Mouse (Mus musculus): ENCODE results near the gene Zfp708.
"Not testable (repeated sequence)": the region's sequence is repeated elsewhere in the genome, so short reads cannot be mapped to it uniquely, and the experiment has no call there.

Gene Zfp708

DNA sequence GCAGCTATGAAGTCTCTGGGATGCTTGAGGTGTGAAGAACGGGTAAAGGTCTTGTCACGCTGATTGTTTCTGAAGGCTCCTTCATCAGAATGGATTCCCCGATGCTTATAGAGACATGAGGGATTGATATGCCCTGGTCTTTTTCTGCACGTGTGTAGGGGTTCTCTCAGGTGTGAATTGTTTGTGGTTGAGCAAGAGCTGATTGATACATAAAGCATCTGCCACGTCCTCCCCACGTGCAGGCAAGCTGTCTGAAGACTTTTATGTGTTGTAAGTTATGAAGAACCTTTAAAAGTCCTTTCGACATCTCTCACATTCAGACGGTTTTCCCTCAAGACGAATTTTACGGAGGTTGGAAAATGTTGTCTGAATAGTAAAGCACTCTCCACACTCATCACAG lies at the start of gene Zfp708:
Gene Zfp708, minus strand, starts transcription at position 101 of the 400 bp plus-strand sequence.
- DNase-seq = no peak

DNA sequence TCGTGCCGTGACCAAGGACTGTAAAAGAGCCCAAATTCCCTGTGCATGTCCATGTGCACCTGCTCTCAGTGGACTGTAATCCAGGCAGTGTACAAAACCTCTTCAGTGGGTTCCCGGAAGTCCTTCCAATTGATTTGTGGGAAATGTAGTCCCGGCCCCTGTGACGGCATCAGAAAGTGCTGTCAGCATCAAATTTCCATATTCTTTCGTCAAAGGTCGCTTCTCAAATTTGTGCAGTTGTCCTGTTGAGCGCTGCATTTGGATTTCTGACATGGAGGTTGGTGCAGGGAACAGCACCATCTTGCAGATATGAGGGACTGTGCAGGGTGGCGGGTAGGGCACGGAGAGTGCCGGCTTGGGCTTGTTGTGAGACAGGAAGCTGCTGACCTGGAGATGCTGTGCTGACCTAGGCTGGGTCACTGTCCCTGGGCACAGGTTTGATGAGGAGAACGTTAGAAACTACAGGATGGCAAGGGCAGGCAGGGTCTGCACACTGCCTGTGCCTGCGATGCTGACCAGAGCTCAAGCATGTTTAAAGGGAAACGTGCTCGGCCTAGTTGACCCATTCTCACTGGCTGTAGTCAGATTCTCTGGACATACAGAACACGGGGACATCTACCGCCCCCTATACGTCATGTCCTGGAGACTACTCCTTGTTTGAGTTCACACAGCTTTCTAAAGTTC lies 30.4 kb upstream of the Zfp708 start:
- peak; percentile 92 for DNase-seq

- DNase-seq = peak; percentile 45
These were observed 29.7 kb upstream of the Zfp708 start for GRCm38 (mm10) chr13:67127507-67127906.

DNA sequence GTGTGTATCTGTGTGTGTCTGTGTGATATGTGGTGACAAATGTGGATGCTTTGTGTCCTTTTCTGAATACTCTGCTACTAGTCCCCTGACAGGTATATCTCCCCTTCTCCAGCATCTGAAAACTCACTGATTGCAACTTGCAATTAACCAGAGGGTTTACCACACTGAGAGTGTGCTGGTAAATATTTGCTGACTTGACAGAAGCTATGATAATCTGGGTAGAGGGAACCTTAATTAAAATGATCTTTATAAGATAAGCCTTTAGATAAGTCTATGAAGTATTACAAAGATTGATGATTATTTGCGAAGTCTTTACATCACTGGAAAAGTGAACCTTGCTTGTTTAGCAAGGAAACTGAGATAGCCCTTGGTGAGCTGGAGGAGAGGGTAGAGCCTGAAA lies 26.7 kb upstream of the Zfp708 start:
- no peak for DNase-seq

DNA sequence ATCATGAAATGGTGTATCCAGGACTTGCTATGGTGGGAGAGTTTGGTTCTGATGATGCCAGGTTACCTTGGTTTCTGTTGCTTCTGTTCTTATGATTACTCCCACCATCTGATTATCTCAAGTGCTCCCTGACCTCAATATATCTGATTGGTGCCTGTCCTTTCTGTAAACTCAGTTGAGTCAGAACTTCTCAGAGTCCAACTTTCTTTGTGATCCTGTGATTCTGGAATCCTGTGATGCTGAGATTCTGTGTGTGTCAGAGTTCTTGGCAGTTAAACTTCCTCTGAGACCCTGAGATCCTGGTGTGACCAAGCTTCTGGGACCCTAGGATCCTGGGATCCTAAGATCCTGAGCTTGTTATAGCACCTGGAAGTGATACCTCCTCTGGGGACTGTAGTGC lies 23.6 kb upstream of the Zfp708 start, which contains the start of gene Zfp759:
Gene Zfp759, plus strand, starts transcription at position 301 of the 400 bp plus-strand sequence.
- DNase-seq = not testable (repeated sequence)

GRCm38 (mm10) chr13:67116163-67116562 lies 18.4 kb upstream of the Zfp708 start, which contains the start of gene Rslcan18:
Gene Rslcan18 (minus strand): TSS chr13:67116263.
- DNase-seq = not testable (repeated sequence)

DNA sequence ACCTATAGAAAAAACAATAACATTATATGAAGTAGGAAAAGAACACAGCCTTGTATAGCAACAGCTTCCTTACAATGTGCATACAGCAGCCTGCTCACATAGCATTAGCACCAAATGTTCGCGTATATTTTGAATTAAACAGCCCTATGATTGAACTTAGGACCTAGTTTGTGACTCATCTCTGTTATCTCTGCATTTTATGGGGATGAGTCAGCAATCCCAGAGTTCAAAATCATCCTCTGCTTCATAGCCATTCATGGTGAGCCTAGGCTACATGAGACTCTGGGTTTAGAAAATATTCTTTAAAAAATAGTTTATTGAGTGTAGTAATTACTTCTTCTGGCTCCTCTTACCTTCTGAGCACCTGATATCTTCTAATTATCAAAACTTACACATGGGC lies 15.5 kb upstream of the Zfp708 start:
- no peak for DNase-seq

GRCm38 (mm10) chr13:67112096-67112495 lies 14.3 kb upstream of the Zfp708 start:
- no peak for DNase-seq

DNA sequence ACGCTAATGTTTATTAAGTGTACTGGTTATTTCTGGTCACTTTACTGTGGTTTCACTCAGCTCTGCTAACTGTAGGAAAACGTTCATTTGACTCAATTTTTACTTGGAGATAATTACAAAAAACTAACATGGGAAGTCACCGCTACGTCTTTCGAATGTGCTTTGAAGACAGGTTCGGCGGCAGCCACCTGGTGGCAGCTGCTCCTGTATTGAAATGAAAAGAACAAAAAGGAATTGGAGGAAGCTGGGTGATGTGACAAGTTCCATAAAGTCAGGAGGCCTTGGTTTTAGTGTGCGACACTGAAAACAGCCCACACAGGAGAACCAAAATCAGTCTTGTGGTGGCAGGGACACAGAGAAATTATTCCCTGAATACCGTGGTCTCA lies 11.0 kb upstream of the Zfp708 start:
- DNase-seq = no peak

DNA sequence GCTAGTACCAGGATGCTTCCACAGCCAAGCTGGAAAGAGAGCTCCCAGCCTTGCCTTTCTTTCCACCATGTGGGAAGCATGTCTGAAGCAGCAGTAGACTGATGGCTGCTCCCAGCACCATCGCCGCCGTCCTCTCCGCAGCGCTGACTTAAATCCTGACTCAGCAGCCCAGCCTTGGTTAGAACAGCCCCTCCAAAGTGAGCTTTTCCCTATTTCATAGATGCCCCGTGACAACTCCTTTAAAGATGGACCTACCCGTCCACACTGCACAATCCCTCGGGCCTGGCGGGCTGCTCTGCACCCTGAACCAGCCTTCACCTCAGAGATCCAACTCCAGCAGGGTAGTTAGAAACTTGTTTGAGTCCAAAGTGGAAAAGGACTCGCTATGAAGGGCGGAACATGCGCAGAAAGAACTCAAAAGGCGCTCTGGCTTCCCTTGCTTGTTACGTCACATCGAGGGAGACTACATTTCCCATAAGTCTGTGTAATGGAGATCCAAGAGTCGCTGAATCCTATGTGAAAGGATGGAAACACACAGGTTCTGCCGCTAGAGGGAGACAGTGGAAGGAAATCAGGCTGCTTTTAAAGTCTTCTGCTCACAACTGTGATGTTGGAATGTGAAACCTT lies 10.5 kb upstream of the Zfp708 start, which contains the start of gene Gm28557:
Gene Gm28557, minus strand, starts transcription at position 411 of the 627 bp plus-strand sequence.
- peak; percentile 98 for DNase-seq

GRCm38 (mm10) chr13:67107681-67108080 lies 9.9 kb upstream of the Zfp708 start:
- no peak for DNase-seq

GRCm38 (mm10) chr13:67090154-67090553 lies 7.6 kb downstream of the Zfp708 start:
- DNase-seq = no peak

GRCm38 (mm10) chr13:67081946-67082345 lies 15.8 kb downstream of the Zfp708 start:
- DNase-seq = peak; percentile 30

- DNase-seq = peak; percentile 85
These were observed 16.5 kb downstream of the Zfp708 start for GRCm38 (mm10) chr13:67081142-67081713.

DNA sequence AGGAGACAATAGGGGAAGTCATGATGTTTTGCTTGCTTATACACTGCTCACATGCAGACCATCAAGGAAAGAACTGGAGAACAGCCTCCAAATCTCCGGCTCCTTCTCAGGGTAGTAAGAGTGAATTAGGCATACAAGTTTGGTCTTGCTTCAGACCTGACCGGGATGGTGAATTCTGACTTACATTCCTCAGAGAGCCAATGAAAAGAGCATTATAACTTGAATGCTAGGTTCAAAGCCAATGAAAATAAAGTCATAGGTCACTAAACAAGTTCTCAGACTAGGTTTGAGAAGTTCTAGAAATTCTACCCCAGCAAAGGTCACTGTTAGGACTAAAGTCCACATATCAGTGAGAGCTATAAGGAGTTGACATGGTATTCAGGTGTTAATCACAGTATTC lies 20.5 kb downstream of the Zfp708 start:
- DNase-seq = no peak

- DNase-seq = no peak
These were observed 25.0 kb downstream of the Zfp708 start for GRCm38 (mm10) chr13:67072786-67073185.

DNA sequence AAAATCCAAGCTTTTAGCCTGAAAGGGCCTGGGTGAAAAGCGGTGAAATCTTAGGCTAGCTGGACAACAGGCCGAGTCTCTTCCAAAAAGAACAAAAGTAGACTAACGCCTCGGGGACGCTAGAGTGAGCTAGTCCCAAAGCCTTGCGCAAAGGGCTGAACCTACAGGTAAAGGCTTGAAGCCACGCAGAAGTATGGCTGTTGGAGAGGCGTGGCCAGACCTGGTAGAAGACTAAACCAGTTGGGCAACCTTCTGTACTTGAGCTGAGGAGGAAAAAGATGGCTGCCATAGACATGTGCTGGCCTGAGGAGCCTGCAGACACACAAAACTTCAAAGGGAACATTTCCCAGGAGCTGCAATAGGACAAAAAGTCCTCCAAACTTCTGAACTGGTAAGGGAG lies 32.4 kb downstream of the Zfp708 start:
- no peak for DNase-seq

GRCm38 (mm10) chr13:67062427-67062826 lies 35.3 kb downstream of the Zfp708 start:
- no peak for DNase-seq

- DNase-seq = peak; percentile 96
These were observed 36.9 kb downstream of the Zfp708 start, which contains the start of gene Zfp712 for GRCm38 (mm10) chr13:67060786-67061358. Gene Zfp712 (minus strand): TSS chr13:67061170.

DNA sequence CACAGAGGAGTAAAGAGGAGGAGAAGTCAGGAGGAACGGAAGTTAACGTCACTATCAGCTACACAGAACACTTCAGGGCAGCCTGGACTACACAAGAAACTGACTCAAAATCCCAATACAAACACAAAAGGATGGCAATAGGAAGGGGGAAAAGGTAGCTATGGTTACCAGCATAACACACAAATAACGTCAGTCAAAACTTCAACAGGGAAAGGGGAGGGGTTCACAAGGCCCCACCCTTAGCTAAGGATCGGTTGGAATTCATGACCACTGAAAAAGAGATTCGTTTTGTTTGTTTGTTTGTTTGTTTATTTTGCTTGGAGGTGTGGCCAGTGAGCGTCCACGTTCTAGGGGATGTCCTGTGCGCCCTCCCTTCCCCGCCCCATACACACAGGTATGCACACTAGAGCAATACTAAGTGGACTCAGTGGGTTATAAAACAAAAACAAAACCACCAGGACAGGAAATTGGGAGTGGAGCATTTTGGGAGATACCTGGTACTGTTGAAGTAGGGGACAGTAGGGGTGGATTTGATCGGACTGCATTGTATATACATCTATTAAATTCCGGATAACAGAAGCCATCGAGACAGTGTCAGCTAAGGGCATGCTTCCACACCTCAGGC lies 37.5 kb downstream of the Zfp708 start:
- peak; percentile 39 for DNase-seq

Data from cerebellum, adult 9-10 months (tissue).